Mouse (Mus musculus): ENCODE measurements around the gene Gm42742. TPM values are rescaled to one million over a fixed set of nuclear protein-coding genes. Genes with fewer than 3 reads are reported as not detected.
A peak's percentile ranks its signal among the peaks of the same experiment; 100 is the strongest.

Gene Gm42742
- total RNA-seq, 1 experiment from 2014 or later = 35.6 TPM

- no peak for ATAC-seq (replicated peaks in 1 of 2; ENCODE audit: insufficient read depth in 1 of 2, low FRiP score in 2 of 2, low TSS enrichment in 1 of 2, low read depth in 1 of 2, poor library complexity in 2 of 2, severe bottlenecking in 2 of 2)
These were observed 43.9 kb downstream of the Gm42742 start for GRCm38 (mm10) chr7:126976878-126977459.

- ATAC-seq (replicated peaks in 1 of 2; ENCODE audit: insufficient read depth in 1 of 2, low FRiP score in 2 of 2, low TSS enrichment in 1 of 2, low read depth in 1 of 2, poor library complexity in 2 of 2, severe bottlenecking in 2 of 2) = peak; percentile 95 to 96
These were observed 44.7 kb downstream of the Gm42742 start, which contains the start of gene Cdiptos for GRCm38 (mm10) chr7:126975950-126976866. Cdiptos (minus strand) TSS chr7:126976098.

GRCm38 (mm10) chr7:126975893-126975949 is 45.2 kb downstream of the Gm42742 start, which contains the start of gene Cdipt:
Cdipt (plus strand) TSS chr7:126975914.
- no peak for ATAC-seq (replicated peaks in 1 of 2; ENCODE audit: insufficient read depth in 1 of 2, low FRiP score in 2 of 2, low TSS enrichment in 1 of 2, low read depth in 1 of 2, poor library complexity in 2 of 2, severe bottlenecking in 2 of 2)

DNA sequence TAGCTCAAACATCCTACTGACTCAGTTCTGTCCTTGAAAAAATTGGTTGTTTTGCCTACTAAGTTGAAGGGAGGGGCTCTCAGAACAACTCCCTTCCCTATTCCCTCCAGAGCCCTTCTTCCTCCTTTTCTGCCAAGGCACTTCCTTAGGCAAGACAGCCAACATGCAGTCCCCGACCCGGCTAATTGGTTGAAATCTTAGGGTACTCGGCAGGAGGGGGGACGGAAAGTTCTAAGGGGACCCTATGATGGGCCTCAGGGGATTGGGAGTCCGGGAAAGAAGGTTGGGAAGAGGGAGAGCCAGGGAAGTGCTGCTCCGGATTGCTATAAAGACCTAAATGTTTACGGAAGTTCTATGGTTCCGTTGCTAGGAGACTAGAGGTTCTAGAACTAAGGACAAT is 45.4 kb downstream of the Gm42742 start:
- ATAC-seq (replicated peaks in 1 of 2; ENCODE audit: insufficient read depth in 1 of 2, low FRiP score in 2 of 2, low TSS enrichment in 1 of 2, low read depth in 1 of 2, poor library complexity in 2 of 2, severe bottlenecking in 2 of 2) = peak in 1 of 2 experiments; percentile 22; a peak in 1 of 4 replicates

DNA sequence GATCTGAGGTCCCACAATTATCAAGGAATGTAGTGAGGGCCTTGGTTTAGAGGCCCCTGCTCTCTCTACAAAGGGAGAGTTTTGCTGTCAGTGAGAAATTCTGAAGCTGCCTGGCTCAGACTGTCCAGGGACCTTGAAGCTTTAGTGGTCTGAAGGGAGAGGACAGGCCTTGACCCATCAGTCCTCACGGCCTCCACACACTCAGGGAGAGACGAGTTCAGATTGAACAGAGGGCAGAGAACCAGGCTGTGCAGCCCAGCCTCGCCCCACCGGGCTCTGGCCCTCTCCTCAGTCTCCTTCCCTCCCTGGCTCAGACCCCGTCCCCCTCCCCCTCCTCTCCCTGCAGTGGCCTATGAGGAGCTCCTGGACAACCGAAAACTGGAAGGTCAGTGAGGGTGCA is 53.5 kb downstream of the Gm42742 start:
- ATAC-seq (replicated peaks in 1 of 2; ENCODE audit: insufficient read depth in 1 of 2, low FRiP score in 2 of 2, low TSS enrichment in 1 of 2, low read depth in 1 of 2, poor library complexity in 2 of 2, severe bottlenecking in 2 of 2) = no peak

DNA sequence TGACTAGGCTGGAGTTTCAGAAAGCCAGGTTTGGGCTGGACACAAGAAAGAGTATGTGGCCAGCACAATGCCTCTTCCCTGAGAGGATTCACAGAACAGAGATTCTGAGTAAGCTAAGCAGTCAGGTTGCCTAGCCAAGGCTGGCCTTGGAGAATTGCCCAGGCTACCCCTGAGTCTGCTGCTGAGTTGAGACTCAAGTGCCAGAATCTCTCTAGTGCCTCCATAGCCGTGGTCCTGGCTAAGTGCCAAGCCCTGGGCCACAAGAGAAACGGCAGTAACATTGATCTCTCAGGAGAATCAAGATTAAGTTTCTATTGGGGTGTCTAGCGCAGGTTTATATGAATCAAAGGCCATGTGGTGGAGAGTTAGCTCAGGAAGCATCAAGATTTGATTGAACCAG is 55.3 kb downstream of the Gm42742 start:
- ATAC-seq (replicated peaks in 1 of 2; ENCODE audit: insufficient read depth in 1 of 2, low FRiP score in 2 of 2, low TSS enrichment in 1 of 2, low read depth in 1 of 2, poor library complexity in 2 of 2, severe bottlenecking in 2 of 2) = no peak

Other genes starting within 250 kb of the Gm42742 start
- 50.3 and 74.9 TPM in 2 replicates for gene Ypel3, start 244.1 kb downstream of the Gm42742 start, total RNA-seq (2017)
- 0.25 TPM in 1 of 2 replicates, not detected in the other for gene Tbx6, start 239.6 kb downstream of the Gm42742 start, total RNA-seq (2017)
- gene Ppp4c, start 228.6 kb downstream of the Gm42742 start, total RNA-seq (2017) = 119 and 131 TPM in 2 replicates
- not detected in 2 replicates for gene Fam57b, start 223.4 kb downstream of the Gm42742 start, total RNA-seq (2017)
- gene 4930451I11Rik, start 189.5 kb downstream of the Gm42742 start, total RNA-seq (2017) = not detected in 2 replicates
- not detected in 2 replicates for gene Doc2a, start 173.7 kb downstream of the Gm42742 start, total RNA-seq (2017)
- 128 and 398 TPM in 2 replicates for gene Hirip3, start 159.1 kb downstream of the Gm42742 start, total RNA-seq (2017)
- 33.2 and 35.6 TPM in 2 replicates for gene Ino80e, start 158.7 kb downstream of the Gm42742 start, total RNA-seq (2017)
- gene Taok2, start 136.4 kb downstream of the Gm42742 start, total RNA-seq (2017) = 31.7 and 32.7 TPM in 2 replicates
- 14.5 and 25.6 TPM in 2 replicates for gene Tmem219, start 98.2 kb downstream of the Gm42742 start, total RNA-seq (2017)
- 9.3 and 15.8 TPM in 2 replicates for gene Kctd13, start 92.2 kb downstream of the Gm42742 start, total RNA-seq (2017)
- not detected in 2 replicates for gene Asphd1, start 71.5 kb downstream of the Gm42742 start, total RNA-seq (2017)
- 0.25 and 0.63 TPM in 2 replicates for gene Sez6l2, start 70.5 kb downstream of the Gm42742 start, total RNA-seq (2017)
- gene Cdipt, start 45.2 kb downstream of the Gm42742 start, total RNA-seq (2017) = 33.1 and 56.3 TPM in 2 replicates
- 1.6 and 2.3 TPM in 2 replicates for gene Cdiptos, start 45.0 kb downstream of the Gm42742 start, total RNA-seq (2017)
- gene Mvp, start 6.5 kb downstream of the Gm42742 start, total RNA-seq (2017) = 26.2 and 39.0 TPM in 2 replicates
- gene Pagr1b, start 4.6 kb downstream of the Gm42742 start, total RNA-seq (2017) = not detected in 2 replicates
- 3.7 and 9.9 TPM in 2 replicates for gene Pagr1a, start 3.7 kb downstream of the Gm42742 start, total RNA-seq (2017)
- 0.30 and 0.69 TPM in 2 replicates for gene Prrt2, start 114 bp upstream of the Gm42742 start, total RNA-seq (2017)
- 53.3 and 65.4 TPM in 2 replicates for gene Maz, start 5.9 kb upstream of the Gm42742 start, total RNA-seq (2017)
- gene Kif22, start 21.4 kb upstream of the Gm42742 start, total RNA-seq (2017) = 74.5 and 90.1 TPM in 2 replicates
- 3.8 and 5.7 TPM in 2 replicates for gene Zg16, start 66.2 kb upstream of the Gm42742 start, total RNA-seq (2017)
- 30.3 and 42.1 TPM in 2 replicates for gene AI467606, start 70.3 kb upstream of the Gm42742 start, total RNA-seq (2017)
- 2.3 and 2.7 TPM in 2 replicates for gene Qprt, start 101.1 kb upstream of the Gm42742 start, total RNA-seq (2017)
- 311 and 346 TPM in 2 replicates for gene Spn, start 116.7 kb upstream of the Gm42742 start, total RNA-seq (2017)
- 32.0 and 63.9 TPM in 2 replicates for gene Cd2bp2, start 175.0 kb upstream of the Gm42742 start, total RNA-seq (2017)
- 33.2 and 36.4 TPM in 2 replicates for gene Tbc1d10b, start 187.4 kb upstream of the Gm42742 start, total RNA-seq (2017)
- gene Mylpf, start 187.8 kb upstream of the Gm42742 start, total RNA-seq (2017) = 8.3 and 23.4 TPM in 2 replicates
- 19.8 and 29.2 TPM in 2 replicates for gene Zfp553, start 212.0 kb upstream of the Gm42742 start, total RNA-seq (2017)
- 145 and 165 TPM in 2 replicates for gene Sept1, start 212.0 kb upstream of the Gm42742 start, total RNA-seq (2017)
- gene Zfp771, start 223.2 kb upstream of the Gm42742 start, total RNA-seq (2017) = 3.9 and 10.2 TPM in 2 replicates
- gene Dctpp1, start 239.6 kb upstream of the Gm42742 start, total RNA-seq (2017) = 59.0 and 60.5 TPM in 2 replicates